ENCODE assay signal across 10 mouse cellular contexts in the genomic region with DNA sequence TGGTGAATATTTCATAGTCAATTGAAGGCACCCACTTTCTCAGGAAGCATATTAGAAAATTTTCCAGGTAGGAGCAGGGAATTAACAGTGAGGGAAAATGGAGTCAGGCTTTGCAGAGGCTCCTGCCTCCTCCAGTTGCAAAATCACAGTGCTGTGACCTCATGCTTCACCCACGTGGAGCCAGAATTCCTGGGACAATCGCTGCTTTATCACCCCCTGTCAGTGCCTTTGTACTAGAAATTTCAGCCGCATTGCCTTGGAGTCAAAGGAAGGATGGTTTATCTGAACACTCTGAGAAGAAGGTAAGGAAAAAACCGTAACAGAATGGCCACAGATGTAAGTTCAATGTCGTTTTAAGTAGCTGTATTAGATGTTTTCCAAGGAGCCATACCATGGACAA. TPM values are rescaled to one million over a fixed set of nuclear protein-coding genes. Genes with fewer than 3 reads are reported as not detected.
DNase-seq lines count a peak whose midpoint lies in the region; ATAC-seq lines count a peak whose summit lies in the region.
"Had no signal": no experiment of that assay in that cellular context is flagged by ENCODE, and none has a peak within 500 bp of the region (broad histone marks: within the 10 kb centered on the region; RNA-seq: fewer than 3 reads in every experiment).

No protein-coding gene starts in this region.

- no peak overlapping the region for H3K9ac ChIP-seq in intestine, embryonic 14.5 days (ENCODE audit: low read length)
- H3K9ac ChIP-seq in intestine, embryonic 16.5 days (ENCODE audit: low read depth, low read length): no peak overlapping the region
- H3K9ac ChIP-seq in forebrain, embryonic 14.5 days (ENCODE audit: low read length): no peak overlapping the region
- peak overlapping the region; percentile 34; the same call in 1 of the 2 replicates for H3K9ac ChIP-seq in midbrain, embryonic 16.5 days (ENCODE audit: low read depth, low read length)
- H3K9ac ChIP-seq: liver, embryonic 14.5 days had no signal

- H3K36me3 ChIP-seq in intestine, embryonic 14.5 days (ENCODE audit: control insufficient read depth, insufficient read depth, low read length): no peaks in the 10 kb centered on the region
- no peaks in the 10 kb centered on the region for H3K36me3 ChIP-seq in intestine, embryonic 16.5 days (ENCODE audit: control insufficient read depth, insufficient read depth, low read length)
- no peaks in the 10 kb centered on the region for H3K36me3 ChIP-seq in forebrain, embryonic 14.5 days (ENCODE audit: control insufficient read depth, insufficient read depth, low read length)
- no peaks in the 10 kb centered on the region for H3K36me3 ChIP-seq in midbrain, embryonic 16.5 days (ENCODE audit: control insufficient read depth, insufficient read depth, low read length)

- no peak for ATAC-seq in intestine, embryonic 14.5 days (replicated peaks; ENCODE audit: low FRiP score, low TSS enrichment, low read depth)
- ATAC-seq in intestine, embryonic 16.5 days: no peak
- ATAC-seq in forebrain, embryonic 14.5 days: no peak
- ATAC-seq in midbrain, embryonic 16.5 days: no peak
- ATAC-seq in CD4-positive, CD25-positive, alpha-beta regulatory T cell, adult 4 months: no peak

- WGBS in intestine, embryonic 14.5 days: 17% methylated on average over 5 of the region's 5 CpGs
- whole genome bisulfite sequencing in intestine, embryonic 16.5 days: 21% methylated on average over 5 of the region's 5 CpGs
- 27% methylated on average over 5 of the region's 5 CpGs for WGBS in forebrain, embryonic 14.5 days
- 23% methylated on average over 5 of the region's 5 CpGs for WGBS in midbrain, embryonic 16.5 days

- peak overlapping the region; percentile 52; the same call in 1 of the 2 replicates for H3K4me3 ChIP-seq in intestine, embryonic 14.5 days (ENCODE audit: low read depth, low read length)
- H3K4me3 ChIP-seq in intestine, embryonic 16.5 days (ENCODE audit: low read length): no peak overlapping the region
- H3K4me3 ChIP-seq in forebrain, embryonic 14.5 days (ENCODE audit: low read depth, low read length): no peak overlapping the region
- H3K4me3 ChIP-seq in midbrain, embryonic 16.5 days (ENCODE audit: low read depth, low read length): peak overlapping the region; percentile 62

- DNase-seq in intestine, embryonic 14.5 days (ENCODE audit: low spot score): no peak
- peak; percentile 19 for DNase-seq in adrenal gland, postnatal 10 days
- DNase-seq in forebrain, embryonic 14.5 days (ENCODE audit: low spot score): peak; percentile 25
- no peak for DNase-seq in urinary bladder, postnatal 14 days (ENCODE audit: low spot score)
- DNase-seq in urinary bladder, postnatal 36 days (ENCODE audit: low spot score in 2 of 2): no peak
- DNase-seq: kidney, adult 2 months had no signal

- no peaks in the 10 kb centered on the region for H3K9me3 ChIP-seq in intestine, embryonic 14.5 days (ENCODE audit: control insufficient read depth, low read length)
- no peaks in the 10 kb centered on the region for H3K9me3 ChIP-seq in intestine, embryonic 16.5 days (ENCODE audit: control insufficient read depth, low read length)
- no peaks in the 10 kb centered on the region for H3K9me3 ChIP-seq in forebrain, embryonic 14.5 days (replicated peaks; ENCODE audit: control insufficient read depth, low read length)
- H3K9me3 ChIP-seq in midbrain, embryonic 16.5 days (replicated peaks; ENCODE audit: control insufficient read depth, low read length, poor library complexity, severe bottlenecking): no peaks in the 10 kb centered on the region

- H3K4me1 ChIP-seq in intestine, embryonic 14.5 days (replicated peaks; ENCODE audit: control insufficient read depth, insufficient read depth, low read length): no peaks in the 10 kb centered on the region
- no peaks in the 10 kb centered on the region for H3K4me1 ChIP-seq in intestine, embryonic 16.5 days (ENCODE audit: control insufficient read depth, insufficient read depth, low read length)
- peaks cover 2% of the 10 kb centered on the region; the same call in 1 of the 2 replicates for H3K4me1 ChIP-seq in forebrain, embryonic 14.5 days (ENCODE audit: control insufficient read depth, insufficient read depth, low read length)
- peaks cover 3% of the 10 kb centered on the region; the same call in 1 of the 2 replicates for H3K4me1 ChIP-seq in midbrain, embryonic 16.5 days (ENCODE audit: control insufficient read depth, insufficient read depth, low read length)

- peaks cover 6% of the 10 kb centered on the region; the same call in 1 of the 2 replicates for H3K27me3 ChIP-seq in intestine, embryonic 14.5 days (replicated peaks; ENCODE audit: control insufficient read depth, insufficient read depth, low read length)
- H3K27me3 ChIP-seq in intestine, embryonic 16.5 days (replicated peaks; ENCODE audit: control insufficient read depth, insufficient read depth, low read length): 0 out of 2 replicates have a peak, but pooled peaks cover 5% of the 10 kb centered on the region
- no peaks in the 10 kb centered on the region for H3K27me3 ChIP-seq in forebrain, embryonic 14.5 days (replicated peaks; ENCODE audit: control insufficient read depth, insufficient read depth, low read length)
- no peaks in the 10 kb centered on the region for H3K27me3 ChIP-seq in midbrain, embryonic 16.5 days (ENCODE audit: control insufficient read depth, insufficient read depth, low read depth, low read length)

- H3K27ac ChIP-seq in intestine, embryonic 14.5 days (ENCODE audit: low read depth): no peak overlapping the region
- H3K27ac ChIP-seq in intestine, embryonic 16.5 days (ENCODE audit: low read length): no peak overlapping the region
- H3K27ac ChIP-seq in forebrain, embryonic 14.5 days (ENCODE audit: low read depth, low read length): no peak overlapping the region
- H3K27ac ChIP-seq in midbrain, embryonic 16.5 days (ENCODE audit: low read length): peak overlapping the region; percentile 85
- H3K27ac ChIP-seq: liver, embryonic 14.5 days had no signal

- H3K4me2 ChIP-seq in intestine, embryonic 14.5 days (ENCODE audit: low read length): peak overlapping the region; percentile 44
- no peak overlapping the region for H3K4me2 ChIP-seq in intestine, embryonic 16.5 days (ENCODE audit: low read depth, low read length)
- peak overlapping the region; percentile 40; the same call in 1 of the 2 replicates for H3K4me2 ChIP-seq in forebrain, embryonic 14.5 days (ENCODE audit: low read length)
- H3K4me2 ChIP-seq in midbrain, embryonic 16.5 days (ENCODE audit: low read length): peak overlapping the region; percentile 48

RNA-seq across cellular contexts. Expression of a gene that starts 1.5 kb away (rescaled TPM):
- 2.6 and 2.8 TPM in 2 replicates for polyA plus RNA-seq in intestine, embryonic 14.5 days (2014; fragmentation: Nextera tagmentation; extraction: Ambion mirVana)
- polyA plus RNA-seq in intestine, embryonic 16.5 days (2015; fragmentation: Nextera tagmentation; extraction: Ambion mirVana): 1.4 and 1.5 TPM in 2 replicates
- 10 to 100 TPM; 10.0 to 10.9 TPM for total RNA-seq in adrenal gland, postnatal 10 days (2021)
- polyA plus RNA-seq in forebrain, embryonic 14.5 days (2014; fragmentation: Nextera tagmentation; extraction: Ambion mirVana): 5.5 and 8.9 TPM in 2 replicates
- polyA plus RNA-seq in midbrain, embryonic 16.5 days (2015; fragmentation: Nextera tagmentation; extraction: Ambion mirVana): 4.7 and 4.8 TPM in 2 replicates
- polyA plus RNA-seq in CD4-positive, CD25-positive, alpha-beta regulatory T cell, adult 4 months (2017; shearing (Covaris generic)): under 1 TPM; 0.46 to 0.55 TPM

Comparison
In these comparisons a context has a peak if more than half of its experiments do, and no peak if none do; other contexts are left out.
1. H3K4me3 ChIP-seq: peak in intestine, embryonic 14.5 days (single experiment) and midbrain, embryonic 16.5 days (single experiment); none in intestine, embryonic 16.5 days (single experiment) and forebrain, embryonic 14.5 days (single experiment).
2. DNase-seq: peak in adrenal gland, postnatal 10 days (single experiment) and forebrain, embryonic 14.5 days (single experiment); none in intestine, embryonic 14.5 days (single experiment), urinary bladder, postnatal 14 days (single experiment) and urinary bladder, postnatal 36 days (0 of 2).